In the genomic region with DNA sequence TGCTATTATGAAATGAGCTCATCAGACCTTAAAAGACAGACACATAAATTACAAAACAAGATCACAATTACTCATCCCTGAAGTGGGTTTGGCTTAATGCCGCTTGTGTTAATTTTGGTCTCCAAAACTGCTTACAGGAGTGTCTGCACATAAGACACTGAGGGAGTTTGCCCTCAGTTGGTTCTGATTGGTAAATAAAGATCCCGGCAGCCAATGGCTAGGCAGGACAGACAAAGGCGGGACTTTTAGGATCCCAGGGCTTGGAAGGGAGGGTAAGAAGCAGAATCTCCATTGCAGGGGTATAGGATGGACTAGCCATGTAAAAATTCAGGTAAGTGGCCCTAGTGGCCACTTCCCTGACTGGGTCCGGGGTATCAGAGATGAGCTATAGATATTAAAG, we compare ENCODE assay signal across 15 mouse cellular contexts. TPM values are rescaled to one million over a fixed set of nuclear protein-coding genes. Genes with fewer than 3 reads are reported as not detected.
"Had no signal": no experiment of that assay in that cellular context is flagged by ENCODE, and none has a peak within 500 bp of the region (broad histone marks: within the 10 kb centered on the region; RNA-seq: fewer than 3 reads in every experiment).

No protein-coding gene starts in this region.

- DNase-seq: gastrocnemius, adult 2 months; gastrocnemius, postnatal 10 days; gastrocnemius, postnatal 25 days; heart, postnatal 10 days; heart, postnatal 4 days; kidney, adult 18-20 months; kidney, adult 8-10 months; kidney, postnatal 10 days; kidney, postnatal 25 days; layer of hippocampus, adult 9-11 months; layer of hippocampus, postnatal 36 days; liver; liver, embryonic 13.5 days; liver, postnatal 0 days had no signal

RNA-seq across cellular contexts. Expression of a gene that starts 22.1 kb away (rescaled TPM):
- total RNA-seq: gastrocnemius, postnatal 25 days had no signal
- polyA plus RNA-seq: large intestine, adult 2 months had no signal
